Mouse (Mus musculus) ovary, postnatal 10 days (tissue): ENCODE measurements at regions not wholly inside any gene's neighbourhood (a gene's known extent, or its start where the extent isn't known, plus 50 kb on each side); places are given as distances from the start of the nearest gene placed in this dataset.

Source experiments
- DNase-seq: peaks from one replicate; pipeline ENCODE4 v3.0.0; 2022; ENCODE audit warnings: low spot score

DNA sequence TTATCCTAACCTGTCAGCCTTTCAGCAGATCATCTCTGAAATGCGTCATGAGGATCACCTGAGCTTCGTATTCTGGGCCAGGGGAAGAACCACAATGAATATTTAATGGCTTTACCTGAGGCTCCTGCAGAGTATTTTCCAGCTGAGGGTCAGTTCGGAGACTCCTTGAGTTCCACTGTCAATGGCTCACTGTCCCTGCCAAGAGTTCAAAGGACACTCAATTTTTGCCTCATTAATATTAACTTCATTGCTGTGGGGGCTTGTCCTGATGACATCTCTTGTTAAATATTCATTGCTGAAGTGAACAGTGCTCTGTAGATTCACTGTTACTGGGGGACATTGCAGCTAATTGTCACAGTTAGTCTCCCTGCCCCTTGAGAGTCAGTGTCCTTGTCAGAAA lies 316.2 kb upstream of the Myt1l start:
- no peak for DNase-seq

DNA sequence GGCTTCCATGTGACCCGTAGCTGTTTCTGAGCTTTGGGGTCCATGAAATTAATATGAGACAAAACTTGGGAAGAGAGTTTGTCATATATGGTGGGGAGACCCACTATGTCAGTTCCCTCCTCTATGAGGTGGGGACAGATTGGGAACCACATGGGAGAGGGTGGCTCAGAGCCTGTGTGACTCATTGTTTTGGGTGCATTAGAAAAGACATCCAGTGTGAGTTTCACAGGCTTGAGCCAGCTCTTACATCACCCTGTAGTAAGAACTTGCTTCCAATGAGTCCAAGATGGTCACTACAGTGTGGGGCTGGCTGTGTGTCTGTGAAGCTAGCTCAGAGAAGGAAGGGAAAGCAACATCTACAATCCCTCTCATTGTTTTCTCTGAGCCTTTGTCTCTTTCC lies 314.6 kb upstream of the Myt1l start:
- no peak for DNase-seq

DNA sequence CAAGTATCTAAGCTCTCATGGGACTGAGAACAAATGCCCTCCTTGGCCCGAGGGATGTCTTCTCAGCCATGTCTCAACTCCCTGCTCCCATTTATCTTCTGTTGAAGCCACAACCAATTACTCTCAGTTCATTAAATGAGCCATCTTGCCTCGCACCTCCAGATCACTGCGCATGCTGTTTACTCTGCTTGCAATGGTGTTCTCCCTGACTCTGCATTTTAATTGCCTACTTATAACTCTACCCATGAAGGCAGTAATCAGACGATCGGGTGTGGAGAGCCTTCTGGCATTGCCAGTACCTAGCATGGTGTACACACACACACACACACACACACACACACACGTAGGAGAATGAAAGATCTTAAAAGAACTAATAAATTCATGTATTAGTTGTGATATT lies 306.1 kb upstream of the Myt1l start:
- no peak for DNase-seq

DNA sequence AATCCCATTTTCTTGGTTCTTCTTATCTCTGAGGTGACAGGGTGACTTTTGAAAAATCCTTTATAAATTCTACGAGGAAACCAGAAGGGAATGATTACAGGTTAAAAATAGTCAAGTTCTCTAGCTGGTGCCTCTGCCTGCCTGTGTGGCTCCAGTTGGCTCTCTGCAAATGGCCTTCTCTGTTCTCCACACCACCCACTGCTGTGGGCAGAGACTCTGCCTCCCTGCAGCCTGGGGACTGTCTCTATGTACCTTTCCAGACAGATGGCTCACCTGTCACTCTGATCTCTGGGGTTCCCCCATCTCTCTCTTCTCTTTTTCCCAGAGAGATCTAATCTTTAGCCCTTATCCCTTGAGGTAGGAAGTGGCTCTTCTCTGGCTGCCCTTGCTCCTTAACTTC lies 302.2 kb upstream of the Myt1l start:
- no peak for DNase-seq

DNA sequence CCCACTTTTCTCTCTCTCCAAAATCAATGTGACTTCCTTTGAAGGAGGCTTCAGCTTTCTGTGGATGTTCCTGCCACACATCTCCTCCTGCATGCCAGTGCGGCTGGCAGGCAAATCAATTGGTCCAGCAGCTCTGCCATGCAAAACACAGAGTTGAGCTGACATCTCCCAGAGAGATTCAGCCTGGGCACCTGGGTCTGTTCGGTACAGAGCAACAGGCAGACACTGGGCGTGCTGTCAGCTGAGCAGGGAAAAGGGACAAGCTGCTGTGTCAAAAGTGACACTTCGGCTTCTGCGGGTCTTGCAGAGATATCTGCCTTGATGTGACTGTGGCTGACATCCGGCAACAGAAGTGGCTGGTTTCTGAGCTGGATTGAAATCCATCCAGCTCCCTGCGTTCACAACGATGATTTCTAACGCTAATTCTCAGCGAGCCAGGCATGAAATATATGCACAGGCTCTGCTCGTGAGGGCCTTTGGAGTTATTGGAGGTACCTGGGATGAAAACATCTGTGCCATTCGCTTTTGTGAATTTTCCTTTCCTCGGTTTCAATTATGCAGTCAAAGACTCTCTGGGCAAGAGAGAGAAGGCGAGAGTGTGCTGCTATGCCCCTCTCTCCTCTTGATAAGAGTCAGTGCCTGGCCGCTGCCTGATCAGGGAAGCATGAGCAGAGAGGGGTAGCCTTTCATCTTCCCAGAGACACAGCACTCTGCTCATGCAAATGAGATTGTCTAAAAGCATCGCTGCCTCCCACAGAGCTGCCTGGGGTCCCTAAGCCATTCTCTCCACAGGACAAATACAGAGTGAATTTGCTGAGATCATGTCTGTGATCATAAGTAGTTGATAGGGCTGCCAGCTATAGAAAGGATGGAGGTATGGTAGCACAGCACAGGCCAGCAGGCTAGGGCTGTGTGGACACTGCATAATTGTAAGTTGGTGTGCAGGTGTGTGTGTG lies 295.4 kb upstream of the Myt1l start:
- DNase-seq: no peak

DNA sequence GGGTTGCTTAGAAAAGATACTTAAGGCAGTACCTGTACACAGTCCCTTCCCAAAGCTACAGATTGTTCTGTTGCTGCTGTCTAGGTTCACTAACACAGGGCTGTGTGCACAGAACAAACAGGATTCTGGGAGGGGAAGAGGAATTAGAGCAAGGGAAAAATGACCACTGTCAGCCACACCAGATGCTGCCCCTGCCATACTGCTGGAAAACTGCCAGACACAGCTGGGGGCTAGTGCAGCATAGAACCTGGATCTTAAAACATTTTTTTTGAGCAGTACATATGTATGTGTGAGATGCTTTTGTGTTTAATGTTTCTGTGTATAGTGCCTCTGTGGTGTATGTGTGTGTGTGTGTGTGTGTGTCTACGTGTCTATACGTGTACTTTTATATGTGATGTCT lies 291.7 kb upstream of the Myt1l start:
- DNase-seq: no peak

DNA sequence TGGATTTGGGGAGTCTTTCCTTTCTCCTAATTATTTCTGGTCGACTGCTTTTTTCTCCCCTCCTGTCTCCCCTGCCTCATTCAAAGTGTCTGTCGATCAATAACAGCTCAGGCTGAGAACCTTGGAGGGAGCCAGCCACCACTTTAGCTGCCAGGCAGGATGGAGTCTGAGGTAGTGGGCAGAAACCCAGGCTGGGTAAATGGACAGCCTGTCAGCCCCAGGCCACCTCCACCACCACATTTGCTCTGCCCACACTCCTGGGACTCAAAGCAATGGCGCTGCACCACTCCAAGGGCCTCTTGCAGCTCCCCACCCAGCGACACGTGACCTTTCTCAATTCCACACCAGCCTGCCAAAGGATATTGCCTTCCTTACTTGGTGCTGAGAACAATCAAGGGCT lies 290.7 kb upstream of the Myt1l start:
- DNase-seq: no peak

DNA sequence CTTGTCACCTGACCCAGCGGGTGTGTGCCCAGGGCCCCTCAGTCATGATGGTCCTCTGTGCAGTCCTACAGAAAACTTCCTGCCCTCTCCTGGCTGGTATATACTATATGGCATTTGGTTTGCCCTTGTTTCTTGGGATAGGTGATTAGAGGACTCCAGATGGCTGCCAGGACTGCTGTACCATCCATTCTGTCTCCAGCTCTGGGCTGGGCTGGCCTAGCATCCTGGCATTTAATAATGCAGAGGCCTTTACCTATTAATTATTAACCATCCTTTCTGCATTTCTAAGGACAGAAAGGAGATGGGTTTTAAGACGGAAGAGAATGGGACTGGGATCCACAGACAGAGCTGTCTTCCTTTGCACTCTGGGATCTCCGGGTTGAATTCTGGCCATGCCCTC lies 288.7 kb upstream of the Myt1l start:
- DNase-seq: no peak

DNA sequence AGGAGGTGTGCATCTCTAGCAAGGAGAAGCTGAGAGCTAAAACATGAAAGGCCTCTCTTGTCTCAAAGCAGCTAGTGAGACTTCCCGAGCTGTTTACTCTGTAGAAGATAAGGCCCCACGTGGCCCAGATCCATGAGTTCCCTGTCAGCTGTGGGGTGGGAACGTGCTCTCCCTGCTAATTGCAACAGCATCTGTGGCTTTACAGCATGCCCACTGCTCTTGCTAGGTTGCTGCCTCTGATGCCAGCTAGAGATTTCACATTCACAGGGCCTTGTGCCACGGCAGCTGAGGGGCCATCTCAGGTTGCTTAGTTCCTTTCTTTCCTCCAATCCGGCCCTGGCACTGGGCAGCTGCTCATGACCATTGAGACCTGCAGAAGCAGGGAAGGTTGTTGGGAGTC lies 288.2 kb upstream of the Myt1l start:
- no peak for DNase-seq

DNA sequence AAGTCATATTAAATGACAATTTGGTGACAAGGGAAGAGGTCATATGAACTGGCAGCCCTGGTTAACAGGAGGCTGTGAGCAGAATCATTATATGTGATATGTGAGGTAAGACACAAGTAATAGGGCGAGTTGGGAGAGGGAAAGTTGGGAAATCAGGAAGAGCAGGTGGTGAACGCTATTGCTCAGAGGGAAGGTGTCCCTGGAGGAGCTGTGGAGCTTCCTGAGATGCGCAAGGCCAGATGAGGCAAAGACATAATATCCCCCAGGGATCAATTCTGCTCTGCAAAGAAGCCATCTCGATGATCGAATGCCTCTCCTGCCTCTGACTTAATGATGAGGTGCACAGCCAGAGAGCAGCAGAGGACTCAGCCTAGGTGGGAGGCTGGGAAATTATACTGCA lies 285.1 kb upstream of the Myt1l start:
- DNase-seq: no peak

DNA sequence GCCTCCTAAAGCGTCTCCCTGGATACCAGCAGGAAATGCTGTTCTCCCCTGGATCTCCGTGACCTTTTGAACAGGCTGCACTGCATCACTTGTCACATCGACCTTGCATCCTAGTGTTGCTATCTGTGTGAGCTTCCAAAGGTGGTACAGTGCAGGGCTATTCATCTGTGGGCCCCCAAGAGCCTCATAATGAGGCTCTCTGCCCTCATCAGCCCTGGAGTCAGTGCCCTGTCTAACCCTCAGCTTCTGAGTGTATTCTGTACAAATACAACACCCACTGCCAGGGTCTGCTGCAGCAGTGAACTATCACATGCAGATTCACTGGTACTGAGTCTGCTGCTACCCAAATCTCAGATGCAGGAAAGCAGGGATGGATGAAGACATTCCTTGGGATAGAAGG lies 282.1 kb upstream of the Myt1l start:
- DNase-seq: no peak

DNA sequence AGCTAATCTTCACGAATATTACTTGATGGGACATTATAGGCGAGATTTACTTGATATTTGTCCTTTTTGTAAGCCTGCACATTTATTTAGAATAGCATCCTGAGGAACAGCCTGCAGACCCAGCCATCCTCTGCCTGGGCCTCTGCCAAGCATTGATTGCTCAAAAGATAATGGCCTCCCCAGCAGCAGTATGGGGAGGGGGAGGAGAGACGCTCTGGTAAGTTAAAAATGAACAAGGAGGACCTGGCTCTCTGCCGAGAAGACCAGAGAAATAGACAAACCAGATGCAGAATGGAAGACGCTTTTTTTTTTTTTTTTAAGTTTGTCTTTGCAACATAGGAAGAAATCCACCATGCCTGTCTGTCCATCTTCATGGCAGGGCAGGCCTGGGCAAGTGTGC lies 280.8 kb upstream of the Myt1l start:
- DNase-seq: no peak

DNA sequence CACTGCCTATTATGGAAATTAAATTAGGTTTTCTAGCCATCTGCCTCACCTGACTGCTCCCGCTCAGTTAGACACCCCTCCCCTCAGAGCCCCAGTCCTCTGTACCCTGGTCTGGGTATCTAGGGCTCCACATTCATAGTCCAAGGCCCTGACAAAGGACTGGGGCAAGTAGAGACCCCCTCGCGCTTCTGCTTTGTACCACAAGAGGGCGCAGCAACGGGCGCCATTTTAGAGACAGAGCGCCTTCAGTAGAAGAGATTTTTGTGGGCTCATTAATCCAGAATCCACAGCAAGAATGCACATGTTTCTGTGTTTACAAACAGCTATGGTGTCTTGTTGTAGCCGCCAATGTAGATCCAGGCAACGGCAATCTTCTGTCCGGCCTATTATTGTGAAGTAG lies 279.7 kb upstream of the Myt1l start:
- no peak for DNase-seq

DNA sequence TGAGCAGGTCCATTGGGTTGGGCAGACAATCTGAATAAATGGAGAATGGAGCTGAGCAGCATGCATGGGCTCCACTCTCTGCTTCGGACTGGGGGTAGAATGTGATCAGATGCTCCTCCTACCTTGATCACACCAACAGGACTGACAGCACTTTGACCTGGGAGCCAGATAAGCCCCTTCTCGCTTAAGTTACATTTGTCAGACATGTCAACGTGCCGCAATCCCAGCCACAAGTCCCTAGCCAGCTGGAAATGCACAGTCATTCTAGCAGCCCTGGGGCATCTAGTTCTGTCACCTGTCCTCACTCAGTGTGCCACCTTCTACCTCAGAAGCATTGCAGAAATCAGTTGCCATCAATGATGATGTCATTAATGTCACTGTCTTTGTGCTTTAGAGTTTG lies 272.1 kb upstream of the Myt1l start:
- no peak for DNase-seq

DNA sequence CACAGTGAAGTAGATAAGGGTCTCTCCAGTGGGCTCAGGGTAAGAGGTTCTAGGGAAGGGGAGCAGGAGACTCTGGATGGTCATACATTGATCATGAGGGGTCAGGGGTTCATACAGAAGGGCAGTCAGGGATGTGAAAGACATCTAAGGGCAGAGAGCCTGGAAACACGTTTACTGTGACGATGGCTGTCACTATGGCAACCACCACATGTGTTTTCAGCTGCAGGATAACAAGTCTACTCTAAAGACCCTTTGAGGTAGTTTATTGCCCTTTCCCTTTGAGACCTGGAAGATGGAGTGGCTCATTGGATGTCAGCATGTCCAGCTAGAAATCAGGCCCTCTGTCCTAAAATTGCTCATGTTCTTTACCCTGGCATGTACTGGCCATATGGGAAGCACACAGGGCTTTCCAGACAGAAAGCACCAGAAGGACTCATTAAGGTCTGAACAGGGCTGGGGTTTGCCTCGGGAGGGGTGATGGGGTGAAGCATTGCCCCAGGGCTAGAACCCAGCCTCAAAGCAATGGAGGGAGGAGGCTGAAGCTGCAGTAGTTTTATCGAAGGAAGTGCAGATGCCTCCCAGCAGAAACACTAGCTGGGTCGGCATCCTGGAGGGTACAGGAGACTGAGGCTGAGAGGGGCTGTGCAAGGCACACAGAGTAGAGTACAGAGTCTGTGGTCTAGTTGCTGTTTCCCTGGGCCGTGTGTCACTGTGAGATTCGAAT lies 271.0 kb upstream of the Myt1l start:
- DNase-seq: no peak

DNA sequence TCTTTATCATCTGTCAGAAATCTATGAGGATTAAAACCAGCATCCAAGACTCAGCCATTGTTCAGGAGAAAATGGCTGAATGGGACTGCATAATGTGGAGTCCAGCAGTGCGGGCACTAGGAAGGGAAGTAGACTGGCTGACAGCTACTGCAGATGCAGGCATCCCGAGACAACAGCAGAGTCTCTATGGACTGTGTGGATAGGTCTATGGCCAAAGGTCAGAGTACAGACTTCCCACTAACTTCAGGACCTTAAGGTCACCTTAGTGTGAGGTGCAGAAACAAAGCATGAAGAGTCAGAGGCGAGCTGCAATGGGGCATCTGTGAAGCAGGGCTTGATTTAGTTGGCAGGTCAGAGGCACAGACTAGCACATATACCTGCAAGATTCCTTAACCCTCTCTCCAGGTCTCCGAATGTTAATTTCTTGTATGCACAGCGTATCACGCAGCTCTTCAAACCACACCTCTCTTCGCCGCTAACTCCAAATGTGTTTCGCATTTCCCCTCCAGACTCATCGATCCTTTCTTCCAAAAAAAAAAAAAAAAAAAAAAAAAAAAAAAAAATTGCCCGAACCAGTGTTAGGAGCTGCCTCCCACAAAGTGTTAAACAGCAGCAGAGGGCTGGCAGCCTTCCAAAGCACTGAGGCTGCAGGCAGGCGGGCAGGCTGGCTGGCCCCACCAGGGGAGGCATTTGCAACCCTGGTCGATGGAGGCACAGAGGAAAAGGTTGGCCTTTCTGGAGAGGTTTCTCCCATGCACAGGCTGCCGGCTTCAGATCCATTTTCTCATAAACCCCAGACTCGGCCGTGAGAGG lies 270.2 kb upstream of the Myt1l start:
- no peak for DNase-seq

DNA sequence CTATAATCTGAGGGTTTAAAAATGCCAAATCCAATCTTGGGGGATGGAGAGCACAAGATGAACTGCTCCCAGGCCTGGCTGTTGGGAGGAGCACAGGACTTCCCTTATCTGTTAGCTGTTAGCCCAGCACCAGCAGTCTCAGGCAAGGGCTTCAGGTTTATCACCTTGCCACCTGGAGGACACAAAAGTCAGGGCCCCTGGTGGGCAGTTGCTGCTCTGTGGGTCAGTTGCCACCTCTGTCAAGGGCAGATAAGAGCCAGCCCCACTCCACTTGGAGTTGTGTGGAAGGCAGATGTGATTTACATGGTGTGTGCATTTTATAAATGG lies 269.7 kb upstream of the Myt1l start:
- DNase-seq: no peak

DNA sequence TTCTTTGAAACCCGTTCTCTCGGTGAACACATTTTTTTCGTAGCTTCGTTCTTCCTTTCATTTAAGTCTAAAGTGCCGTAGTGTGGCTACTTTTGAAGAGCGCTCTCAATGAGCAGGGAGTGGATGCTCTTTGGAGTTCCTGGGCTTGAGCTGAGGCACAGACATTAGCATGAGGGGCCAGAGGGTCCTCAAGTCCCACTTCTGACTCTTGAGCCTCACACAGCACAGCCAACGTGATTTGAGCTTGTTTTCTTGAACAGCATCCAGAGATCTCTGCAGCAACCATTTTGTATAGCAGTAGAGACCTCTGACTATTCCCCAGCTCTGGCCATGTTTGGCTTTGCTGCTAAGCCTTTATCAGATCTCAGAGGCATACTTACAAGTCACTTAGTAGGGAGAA lies 269.2 kb upstream of the Myt1l start:
- no peak for DNase-seq

DNA sequence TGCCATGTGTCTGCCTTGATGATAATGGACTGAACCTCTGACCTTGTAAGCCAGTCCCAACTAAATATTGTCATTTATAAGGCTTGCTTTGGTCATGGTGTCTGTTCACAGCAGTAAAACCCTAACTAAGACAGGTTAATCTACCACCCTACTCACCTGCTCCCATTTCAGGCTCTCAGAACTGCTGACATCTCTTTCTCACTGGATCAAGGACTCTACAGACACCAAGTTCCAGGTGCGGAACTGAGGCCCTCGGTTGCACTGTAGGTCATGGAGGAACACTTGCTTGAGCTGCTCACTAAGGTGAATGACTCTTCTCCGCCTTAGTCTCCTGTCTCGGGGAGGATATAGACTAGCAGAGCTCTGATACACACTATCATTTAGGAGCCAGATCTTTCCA lies 254.0 kb upstream of the Myt1l start:
- no peak for DNase-seq

DNA sequence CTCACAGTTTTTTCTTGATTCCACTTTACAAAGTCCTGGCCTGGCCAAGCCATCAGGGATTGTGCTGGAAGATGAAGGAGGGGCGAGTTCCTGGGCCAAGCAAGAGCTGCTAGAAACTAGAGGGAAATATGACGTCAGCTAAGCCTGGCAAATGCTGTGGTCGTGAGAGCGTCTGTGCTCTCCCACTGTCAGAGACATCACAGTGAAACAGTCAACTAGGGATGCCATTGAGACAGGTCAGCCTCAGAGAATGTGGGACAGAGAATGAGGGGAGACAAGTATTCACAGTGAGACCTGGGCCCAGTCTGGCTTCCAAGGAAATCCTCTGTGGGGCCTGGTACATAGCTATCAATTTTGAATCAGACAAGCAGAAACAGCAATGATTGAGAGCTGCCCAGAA lies 252.5 kb upstream of the Myt1l start:
- no peak for DNase-seq

DNA sequence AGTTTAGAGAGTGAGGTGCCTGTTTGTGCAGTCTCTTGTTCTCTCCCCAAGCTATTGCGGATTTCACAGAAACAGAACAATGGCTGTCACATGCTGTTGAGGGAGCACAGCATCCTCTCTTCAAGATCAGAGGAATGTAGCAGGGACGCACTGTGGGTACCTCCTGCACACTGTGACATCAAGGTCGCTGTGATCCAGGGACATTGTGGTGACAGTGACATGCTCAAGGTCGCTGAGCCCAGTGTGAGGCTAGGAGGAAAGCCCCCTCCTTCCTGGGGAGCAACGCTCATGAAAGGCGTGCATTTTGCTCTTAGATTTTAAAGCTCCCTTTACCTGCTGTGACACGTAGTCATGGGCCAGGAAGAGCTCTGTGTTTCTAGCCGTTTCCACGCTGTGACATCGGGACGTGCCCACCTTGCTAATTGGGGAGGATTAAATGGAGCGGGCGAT lies 248.5 kb upstream of the Myt1l start:
- no peak for DNase-seq

DNA sequence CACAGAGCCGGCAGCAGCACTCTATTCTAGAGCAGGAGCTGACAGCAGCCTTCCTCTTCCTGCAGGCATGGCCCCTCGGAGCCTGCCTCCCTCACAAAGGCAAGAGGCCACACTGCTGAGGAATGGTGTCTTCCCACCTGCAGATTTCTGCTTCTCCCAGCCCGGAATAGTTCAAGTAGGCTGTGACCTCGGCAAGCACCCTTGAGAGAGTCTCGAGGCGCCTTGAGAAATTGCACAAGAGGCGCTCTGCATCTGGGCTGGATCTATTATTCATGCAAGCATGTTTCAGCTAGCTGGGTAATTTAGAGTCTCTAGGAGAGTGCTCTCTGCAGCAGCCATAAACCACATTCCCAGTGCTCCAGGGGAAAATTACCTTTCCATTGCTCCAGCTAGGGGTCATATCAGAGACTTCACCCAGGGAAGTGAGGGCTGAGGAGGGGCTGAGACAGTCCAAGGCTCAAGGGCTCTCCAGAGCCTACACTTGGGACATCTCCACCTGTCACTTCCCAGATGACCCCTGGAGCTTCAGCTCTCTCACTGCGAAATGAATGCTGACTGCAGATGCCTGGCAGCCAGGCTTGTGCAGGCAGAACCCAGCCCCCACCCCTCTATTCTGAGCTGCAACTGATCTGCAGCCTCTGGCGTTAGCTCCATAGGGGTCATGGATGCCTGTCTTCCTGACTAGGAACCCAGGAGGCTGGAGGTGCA lies 247.9 kb upstream of the Myt1l start:
- no peak for DNase-seq
